Mouse (Mus musculus) neural tube, embryonic 10.5 days (tissue): ENCODE measurements around the gene Sfxn3.

Experiments used
- DNase-seq: peaks from one replicate; pipeline ENCODE4 v3.0.0-alpha.2; 2017; ENCODE audit warnings: low spot score; ENCODE audit errors: extremely low spot score

The Sfxn3 gene

GRCm38 (mm10) chr19:45047417-45047934 lies at the start of gene Sfxn3:
Sfxn3 (plus strand) TSS chr19:45047503.
- peak; percentile 85 for DNase-seq

DNA sequence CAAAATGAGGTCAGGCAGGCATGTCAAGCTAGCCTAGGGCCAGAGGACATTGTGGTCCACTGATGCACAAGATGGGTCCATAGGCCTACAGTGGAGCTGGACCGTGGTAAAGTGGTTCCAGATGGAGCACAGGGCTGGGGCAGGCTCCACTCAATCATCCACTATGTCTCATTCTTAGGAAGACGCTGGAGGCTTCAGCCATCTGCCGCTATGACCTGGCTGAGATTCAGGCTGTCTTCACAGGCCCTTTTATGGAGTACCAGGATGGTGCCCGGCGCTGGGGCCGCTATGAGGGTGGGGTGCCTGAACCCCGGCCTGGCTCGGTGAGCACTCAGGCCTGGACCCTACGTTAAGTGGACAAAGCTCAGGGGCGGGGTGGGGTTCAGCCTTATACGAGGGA lies 49.5 kb upstream of the Sfxn3 start:
- no peak for DNase-seq

DNA sequence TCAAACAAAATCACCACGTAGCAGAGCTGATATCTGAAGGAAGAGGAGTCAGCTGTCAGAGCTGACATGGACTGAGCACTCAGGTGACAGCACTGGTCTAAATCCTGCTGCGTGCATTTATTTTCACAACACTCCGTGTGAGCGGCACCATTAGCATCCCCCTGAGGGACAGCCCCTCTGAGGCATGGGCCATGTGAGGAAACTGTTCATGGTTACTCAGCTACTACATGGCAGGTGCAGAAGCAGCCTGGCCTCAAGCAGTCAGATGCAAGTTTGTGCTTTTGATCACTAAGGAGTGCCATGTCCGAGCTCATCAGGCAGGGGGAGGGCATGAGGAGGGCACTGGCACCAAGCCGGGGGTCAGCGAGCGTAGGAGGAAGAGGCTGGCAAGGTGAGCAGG lies 47.7 kb upstream of the Sfxn3 start:
- DNase-seq: no peak

DNA sequence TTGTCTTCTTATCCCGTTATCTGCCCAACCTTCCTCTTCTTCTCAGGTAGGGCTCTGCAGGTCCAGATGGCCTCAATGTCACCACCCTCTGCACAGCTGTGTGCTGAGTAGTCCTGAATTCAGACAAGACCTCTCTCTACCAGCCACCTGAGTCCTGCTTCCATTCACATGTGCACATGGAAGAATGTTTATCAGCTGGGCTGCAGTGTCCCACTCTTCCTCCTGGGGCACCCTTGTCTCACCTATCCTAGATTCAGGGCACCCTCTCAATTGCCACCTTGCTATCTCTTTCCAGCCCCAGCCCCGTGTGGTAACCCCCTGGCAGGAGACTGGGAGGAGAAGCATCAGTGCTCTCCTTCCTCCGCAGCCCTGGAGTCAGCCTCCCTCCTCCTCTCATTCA lies 45.0 kb upstream of the Sfxn3 start:
- DNase-seq: no peak

DNA sequence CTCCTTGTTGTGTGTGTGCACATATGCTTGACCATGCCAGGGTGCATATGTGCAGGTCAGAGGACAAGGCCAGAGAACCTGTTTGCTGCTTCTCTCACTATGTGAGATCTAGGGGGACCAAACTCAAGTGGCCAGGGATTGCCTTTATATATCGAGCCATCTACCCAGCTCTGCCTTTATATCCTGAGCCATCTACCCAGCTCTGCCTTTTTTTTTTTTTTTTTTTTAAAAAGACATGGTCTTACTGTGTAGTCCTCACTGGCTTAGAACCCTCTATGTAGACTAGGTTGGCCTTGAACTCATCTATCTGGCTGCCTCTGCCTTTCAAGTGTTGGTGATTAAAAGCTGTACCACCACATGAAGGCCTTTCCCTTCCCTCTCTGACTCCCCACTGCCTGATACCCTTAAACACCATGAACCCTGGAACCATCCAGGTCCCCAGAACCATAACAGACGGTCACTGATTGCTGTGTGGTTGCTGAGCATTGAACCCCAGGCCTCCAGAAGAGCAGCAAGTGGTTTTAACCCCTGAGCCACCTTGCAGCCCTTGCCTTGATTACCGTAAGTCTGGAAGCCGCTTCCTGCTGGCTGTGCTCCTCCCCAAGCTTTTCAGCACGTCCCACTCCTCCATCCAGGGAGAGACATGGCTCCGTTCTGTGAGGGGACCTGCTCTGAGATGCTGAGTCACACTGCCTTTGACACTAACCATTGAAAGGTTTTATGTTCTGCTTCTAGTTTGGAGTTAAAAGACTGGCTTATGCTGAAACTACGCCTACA lies 43.4 kb upstream of the Sfxn3 start:
- no peak for DNase-seq

DNA sequence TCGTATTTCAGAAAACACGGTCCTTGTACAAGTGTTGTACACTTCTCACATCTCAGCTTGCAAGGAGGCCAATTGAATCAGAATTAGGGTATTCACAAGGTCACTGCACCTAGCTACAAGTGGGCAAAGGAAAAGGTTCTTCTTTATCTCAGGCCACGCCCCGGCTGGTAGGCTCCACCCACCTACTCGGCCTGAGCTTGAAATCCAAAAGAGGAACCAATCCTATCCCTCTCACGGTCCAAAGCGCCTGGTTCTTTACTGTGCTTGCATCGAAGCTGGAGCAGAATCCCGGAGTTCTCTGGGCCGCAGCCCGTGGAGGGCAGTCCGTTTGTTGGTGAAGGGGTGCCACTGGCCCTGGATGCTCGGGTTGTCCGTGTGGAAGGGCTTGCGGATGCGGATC lies 41.9 kb upstream of the Sfxn3 start, which contains the start of gene Twnk:
Gene Twnk (plus strand): TSS at position 220 of the 400 bp plus-strand sequence.
- DNase-seq: peak; percentile 47

GRCm38 (mm10) chr19:45005957-45006712 lies 41.2 kb upstream of the Sfxn3 start, which contains the start of gene Mrpl43:
Mrpl43 (minus strand) TSS chr19:45006442.
- peak; percentile 98 for DNase-seq

GRCm38 (mm10) chr19:45007021-45007420 lies 40.3 kb upstream of the Sfxn3 start:
- DNase-seq: no peak

DNA sequence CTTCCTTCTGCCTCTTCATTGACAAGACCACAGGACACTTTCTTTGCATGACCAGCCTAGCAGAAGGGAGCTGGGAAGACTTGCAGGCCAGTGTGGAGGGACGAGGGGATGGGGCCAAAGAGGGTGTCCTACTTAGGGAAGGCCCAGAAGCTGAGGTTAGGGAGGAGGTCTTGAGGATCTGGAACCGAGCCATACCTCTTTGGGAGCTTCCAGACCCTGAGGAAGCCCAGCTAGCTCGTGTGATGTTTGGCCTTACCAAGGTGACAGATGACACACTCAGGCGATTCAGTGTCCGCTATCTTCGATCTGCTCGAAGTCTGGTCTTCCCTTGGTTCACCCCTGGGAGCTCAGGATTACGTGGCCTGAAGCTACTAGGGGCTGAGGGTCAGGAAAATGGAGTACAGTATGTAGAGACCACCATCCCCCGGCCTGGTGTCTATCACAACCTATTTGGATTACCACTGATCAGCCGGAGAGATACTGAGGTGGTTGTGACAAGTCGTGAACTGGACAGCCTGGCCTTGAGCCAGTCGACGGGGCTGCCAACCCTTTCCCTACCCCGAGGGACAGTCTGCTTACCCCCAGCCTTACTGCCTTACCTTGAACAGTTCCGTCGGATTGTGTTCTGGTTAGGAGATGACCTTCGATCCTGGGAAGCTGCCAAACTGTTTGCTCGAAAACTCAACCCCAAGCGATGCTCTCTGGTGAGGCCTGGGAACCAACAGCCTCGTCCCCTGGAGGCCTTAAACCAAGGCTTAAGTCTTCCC lies 39.7 kb upstream of the Sfxn3 start:
- no peak for DNase-seq

- DNase-seq: no peak
Measured at GRCm38 (mm10) chr19:45010646-45011045, 36.7 kb upstream of the Sfxn3 start.

DNA sequence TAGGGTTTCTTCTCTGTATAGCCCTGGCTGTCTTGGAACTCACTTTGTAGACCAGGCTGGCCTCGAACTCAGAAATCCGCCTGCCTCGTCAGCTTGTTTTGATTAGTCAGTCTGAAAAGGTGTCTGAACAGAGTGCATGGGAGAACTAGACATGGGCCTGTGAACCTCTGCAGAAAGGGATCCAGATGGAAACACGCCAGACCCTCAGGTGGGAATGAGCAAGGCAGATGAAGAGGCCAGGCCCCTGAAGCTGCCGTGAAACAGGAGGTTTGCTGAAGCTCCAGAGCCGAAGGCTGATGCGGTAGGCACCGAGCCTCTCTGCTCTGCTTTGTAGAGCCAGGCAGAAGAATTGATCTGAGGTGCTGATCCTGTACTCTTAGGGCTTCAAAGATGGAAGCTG lies 35.1 kb upstream of the Sfxn3 start:
- DNase-seq: no peak

DNA sequence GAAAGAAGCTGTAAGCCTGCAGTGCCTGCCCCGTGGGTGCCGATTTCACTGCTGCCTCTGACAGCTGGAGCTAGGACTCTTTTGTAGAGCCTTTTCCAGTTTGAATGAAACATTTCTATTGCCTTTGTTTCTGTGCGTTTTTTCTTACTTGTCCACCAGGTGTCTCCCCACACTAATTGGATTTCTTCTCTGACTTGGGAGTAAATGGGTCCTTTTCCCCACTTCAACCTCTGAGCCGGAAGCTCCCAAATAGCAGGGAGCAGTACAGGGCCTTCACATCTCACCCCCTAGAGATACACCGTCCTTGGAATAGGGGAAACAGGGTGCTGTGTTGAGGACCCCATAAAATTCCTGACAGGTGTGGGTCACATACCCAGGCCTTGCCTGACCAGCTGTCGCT lies 34.7 kb upstream of the Sfxn3 start:
- DNase-seq: no peak

DNA sequence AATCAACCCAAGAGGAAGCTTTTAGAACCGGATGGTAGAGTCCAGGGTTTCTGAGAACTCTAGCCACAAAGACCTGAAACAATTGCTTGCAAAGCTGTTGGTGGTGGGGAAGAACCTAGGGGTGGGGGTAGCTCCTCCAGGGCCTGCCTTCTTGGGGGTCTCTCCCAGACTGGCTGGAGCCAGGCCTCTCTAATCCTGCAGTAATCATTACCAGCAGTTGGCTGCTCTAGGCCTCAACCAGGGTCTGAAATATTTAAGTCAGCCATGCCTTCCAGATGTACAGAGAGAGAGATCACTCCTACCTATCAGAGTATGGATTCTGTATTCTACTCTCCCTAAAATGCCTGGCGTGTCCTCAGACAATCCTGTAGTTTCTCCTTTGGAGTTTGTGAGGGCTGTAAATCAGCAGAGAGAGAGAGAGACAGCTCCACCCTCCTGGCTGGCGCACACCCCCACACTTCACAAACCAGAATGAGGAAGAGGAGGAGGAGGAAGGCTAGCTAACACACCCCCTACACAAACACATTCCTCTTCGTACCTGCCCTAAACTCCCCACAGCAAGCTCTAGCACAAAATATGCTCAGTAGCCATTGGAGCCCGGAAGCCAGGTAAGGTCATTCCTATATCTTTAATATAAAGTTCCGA lies 33.6 kb upstream of the Sfxn3 start:
- no peak for DNase-seq

DNA sequence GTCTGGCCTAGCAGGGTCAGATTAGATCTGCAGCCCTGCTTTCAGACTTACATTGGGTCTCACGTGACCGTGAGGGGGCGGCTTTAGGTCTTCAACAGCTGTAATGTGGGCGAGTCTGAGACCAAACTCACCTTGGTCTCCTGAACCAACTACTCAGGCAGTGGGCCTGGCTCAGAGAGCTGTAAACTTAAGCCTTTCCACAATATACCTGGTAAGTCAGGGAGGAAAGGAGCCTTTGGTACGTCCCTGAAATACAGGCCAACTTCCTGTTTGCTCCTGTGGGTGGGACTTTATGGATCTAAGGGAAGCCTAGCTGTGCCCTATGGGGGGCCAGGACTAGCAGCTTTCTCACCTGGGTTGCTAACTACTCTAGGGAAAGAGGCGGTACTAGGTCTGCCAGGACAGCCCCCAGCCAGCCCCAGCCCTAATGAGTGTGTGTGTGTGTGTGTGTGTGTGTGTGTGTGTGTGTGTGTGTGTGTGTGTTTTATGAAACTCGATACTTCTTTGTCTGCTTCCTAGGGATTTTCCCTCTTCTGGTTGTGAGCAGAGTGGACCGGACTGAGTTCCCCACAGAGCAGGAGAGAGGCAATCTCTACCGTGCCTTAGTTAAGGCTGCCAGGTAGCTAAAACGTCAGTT lies 32.9 kb upstream of the Sfxn3 start, which contains the start of gene Lzts2:
Gene Lzts2 (plus strand): TSS at position 80 of the 637 bp plus-strand sequence.
- peak; percentile 47 for DNase-seq

GRCm38 (mm10) chr19:45014981-45015402 lies 32.3 kb upstream of the Sfxn3 start:
- peak; percentile 53 for DNase-seq

DNA sequence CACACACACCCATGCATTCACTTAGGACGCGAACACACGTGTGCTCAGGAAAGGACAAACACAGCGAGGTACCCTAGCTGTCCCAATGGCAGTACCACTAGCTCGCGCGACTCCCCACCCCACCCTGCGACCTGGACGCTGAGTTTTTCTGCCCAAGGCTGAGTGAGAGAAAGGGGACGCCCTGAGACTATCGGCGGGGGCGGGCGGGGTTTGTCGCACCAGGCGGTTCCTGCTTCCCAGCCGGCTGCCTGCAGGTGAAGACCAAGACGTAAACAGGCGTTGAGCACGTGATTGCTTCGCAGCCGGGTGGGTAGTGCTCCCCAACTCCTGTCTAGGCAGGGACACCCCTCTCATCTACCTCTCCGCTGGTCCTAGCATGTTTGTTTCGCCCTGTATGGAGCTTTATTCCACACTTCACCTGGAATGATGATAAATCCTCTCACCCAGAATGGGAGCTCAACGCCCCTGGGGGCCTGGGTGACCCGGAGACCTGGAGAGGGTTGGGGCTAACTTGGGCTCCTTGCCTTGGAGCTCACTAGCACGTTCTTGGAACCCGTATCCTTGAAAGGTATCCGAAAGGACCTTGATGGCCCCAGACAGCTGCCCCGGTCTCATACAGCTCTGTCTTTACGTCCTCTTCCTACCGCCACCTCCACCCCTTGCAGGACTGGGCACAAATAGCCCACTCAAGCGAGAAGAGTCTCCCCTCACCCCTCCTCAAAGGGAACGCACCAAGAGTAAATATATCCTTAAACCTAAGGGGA lies 31.6 kb upstream of the Sfxn3 start:
- peak; percentile 54 for DNase-seq

DNA sequence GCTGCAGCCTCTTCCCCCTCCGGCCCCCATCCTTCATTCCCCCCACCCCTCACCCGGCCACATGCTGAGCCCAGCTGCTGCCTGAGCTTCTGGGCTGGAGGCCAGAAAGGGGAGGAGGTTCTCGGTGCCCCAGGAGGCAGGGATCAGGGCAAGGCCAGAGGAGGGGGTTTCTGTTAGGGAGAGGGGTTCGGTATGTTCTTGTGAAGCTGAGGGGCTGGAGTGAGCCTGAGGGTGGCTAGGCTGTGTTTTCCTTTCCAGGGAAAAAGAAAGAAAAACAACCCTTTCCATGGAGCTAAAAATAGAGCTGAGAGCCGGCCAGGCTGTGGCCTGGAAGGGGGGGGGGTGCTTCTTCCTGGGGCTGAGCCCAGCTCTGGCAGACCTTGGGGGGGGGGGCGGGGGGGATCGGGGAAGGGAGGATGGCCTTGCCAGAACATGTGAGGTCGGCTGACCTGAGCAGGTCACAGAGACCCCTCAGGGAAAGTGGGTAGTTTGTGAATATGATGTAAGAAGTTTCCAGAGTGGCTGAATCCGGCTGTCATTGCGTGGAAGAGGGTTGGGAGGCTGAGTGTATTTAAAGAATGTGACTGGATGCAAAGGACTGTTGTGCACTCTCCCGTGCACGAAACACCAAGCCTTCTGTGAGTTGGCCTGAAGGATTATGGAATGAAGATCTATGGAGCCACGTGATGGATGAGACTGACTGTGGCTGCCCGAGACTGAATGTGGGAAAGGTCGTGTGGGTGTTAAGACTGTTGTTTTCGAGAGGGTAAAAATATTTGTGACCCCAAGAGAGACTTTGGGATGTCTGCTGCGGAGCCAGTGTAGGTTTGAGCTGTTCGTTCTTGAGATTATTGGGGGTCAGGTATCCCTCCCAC lies 30.7 kb upstream of the Sfxn3 start:
- peak; percentile 78 for DNase-seq

DNA sequence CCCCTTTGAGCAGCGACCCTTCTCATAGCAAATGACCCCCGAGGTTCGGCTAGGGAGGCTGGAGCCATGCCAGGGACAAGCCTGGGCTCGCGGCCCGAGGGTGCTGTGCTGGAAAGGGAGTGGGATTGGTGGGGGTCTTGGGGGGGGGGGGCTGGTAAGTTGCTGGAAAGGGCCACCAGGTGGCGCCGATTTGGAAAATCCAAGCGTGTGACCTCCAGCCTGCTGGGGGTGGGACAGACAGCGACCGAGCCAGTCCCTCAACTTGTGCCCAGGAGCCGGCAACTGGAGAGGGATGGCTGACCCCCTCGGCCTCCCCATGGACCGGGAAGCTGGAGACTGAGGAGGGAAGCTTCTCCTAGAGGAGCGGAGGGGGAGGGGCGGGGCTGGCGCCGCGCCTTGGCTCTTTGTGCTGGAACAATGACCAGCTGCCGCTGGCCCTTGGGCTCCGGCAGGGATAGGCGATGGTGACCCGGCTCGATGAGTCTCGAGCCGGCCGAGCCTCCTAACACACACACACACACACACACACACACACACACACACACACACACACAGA lies 30.0 kb upstream of the Sfxn3 start:
- DNase-seq: peak; percentile 88
